Mouse (Mus musculus) gastrocnemius, postnatal 10 days (tissue): ENCODE measurements around the gene Fam213a. TPM values are rescaled to one million over a fixed set of nuclear protein-coding genes. Genes with fewer than 3 reads are reported as not detected.
"Not testable (repeated sequence)": the region's sequence is repeated elsewhere in the genome, so short reads cannot be mapped to it uniquely, and the experiment has no call there.

ENCODE experiments used
- DNase-seq: peaks from one replicate; pipeline ENCODE4 v3.0.0; 2021; ENCODE audit warnings: mixed read lengths
- long read RNA-seq, 2 experiments: library from polyadenylated mRNA; stranded (forward); transcript quantifications; one replicate each; pipeline ENCODE4 v2.0.0; 2021
- total RNA-seq, 2 experiments: library from RNA; stranded (reverse); gene quantifications; 2 replicates each; pipeline ENCODE4 v1.2.3; 2021

Gene Fam213a
- 10 to 100 TPM in 1 of 2 experiments, 1 to 10 TPM in 1; 7.2 to 11.0 TPM for total RNA-seq
- long read RNA-seq, experiment 1, transcript Fam213a-201 (6 exons, 1,537 nt), result major isoform, 5 of 12 reads
- long read RNA-seq, experiment 1, partial matches to known transcripts, result 0 of 12 reads
- long read RNA-seq, experiment 1, other reads (novel, unspliced or antisense), result 3 of 12 reads
- long read RNA-seq, experiment 2, transcript Fam213a-201 (6 exons, 1,537 nt), result major isoform, 10 of 13 reads
- long read RNA-seq, experiment 2, partial matches to known transcripts, result 0 of 13 reads
- long read RNA-seq, experiment 2, other reads (novel, unspliced or antisense), result 1 of 13 reads

GRCm38 (mm10) chr14:41013630-41014613 is at the start of gene Fam213a:
Gene Fam213a, minus strand, starts transcription at chr14:41013788.
- DNase-seq, result peak; percentile 79

DNA sequence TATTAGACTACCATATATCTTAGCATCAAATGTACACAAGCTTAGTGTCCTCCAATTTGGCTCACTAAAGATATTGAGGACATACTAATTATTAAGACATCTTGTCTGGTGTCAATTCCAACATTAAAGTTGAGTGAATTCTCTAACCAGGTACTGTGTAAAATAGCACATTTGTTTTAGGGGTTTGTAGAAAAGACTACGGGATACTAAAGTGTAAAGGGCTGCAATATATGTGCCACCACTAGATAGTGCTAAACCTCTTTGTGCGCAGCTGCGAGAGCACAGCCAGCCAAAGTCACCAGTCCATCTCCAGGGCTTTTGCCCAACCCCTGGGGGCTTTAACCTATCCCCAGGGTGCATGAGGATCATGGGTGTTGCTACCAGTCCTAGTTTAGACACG is 39.6 kb upstream of the Fam213a start:
- not testable (repeated sequence) for DNase-seq

DNA sequence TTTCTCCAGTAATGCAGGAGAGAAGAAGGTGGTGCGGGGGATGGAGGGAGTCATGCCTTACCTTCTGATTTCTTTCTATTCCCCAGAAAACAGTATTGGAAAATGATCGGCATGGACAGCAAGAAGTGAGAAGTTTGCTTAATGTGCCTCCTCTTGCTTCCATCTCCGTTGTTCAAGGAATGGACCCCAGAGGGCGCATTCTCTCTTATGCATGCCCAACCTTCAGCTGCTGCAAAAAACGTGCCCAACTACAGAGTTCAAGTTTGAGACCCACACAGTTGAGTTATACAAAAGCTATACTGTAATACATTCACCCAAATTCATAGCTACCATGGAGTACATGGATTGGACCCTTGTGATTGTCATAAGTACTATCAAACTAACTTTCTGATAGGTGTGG is 38.9 kb upstream of the Fam213a start:
- no peak for DNase-seq

DNA sequence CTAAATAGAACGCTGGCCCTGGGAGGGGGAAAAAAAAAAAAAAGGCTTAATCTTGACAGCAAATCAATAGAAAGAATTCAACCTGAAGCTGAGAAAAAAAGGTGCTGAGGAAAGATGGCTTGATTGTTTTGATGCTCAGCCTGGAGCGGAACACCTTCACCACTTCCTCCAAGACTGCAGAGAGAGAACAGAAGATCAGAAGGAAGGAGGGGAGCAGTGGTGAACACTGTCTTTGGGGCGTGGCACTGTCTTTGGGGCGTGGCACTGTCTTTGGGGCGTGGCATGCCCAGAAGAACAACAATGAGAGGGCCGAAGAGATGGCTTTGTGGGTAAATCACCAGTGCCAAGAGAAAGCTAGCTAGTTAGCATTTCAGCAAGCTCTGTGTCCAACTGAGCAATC is 36.9 kb upstream of the Fam213a start:
- DNase-seq, result no peak

- no peak for DNase-seq
Measured at GRCm38 (mm10) chr14:41047402-41047801, 33.8 kb upstream of the Fam213a start.

DNA sequence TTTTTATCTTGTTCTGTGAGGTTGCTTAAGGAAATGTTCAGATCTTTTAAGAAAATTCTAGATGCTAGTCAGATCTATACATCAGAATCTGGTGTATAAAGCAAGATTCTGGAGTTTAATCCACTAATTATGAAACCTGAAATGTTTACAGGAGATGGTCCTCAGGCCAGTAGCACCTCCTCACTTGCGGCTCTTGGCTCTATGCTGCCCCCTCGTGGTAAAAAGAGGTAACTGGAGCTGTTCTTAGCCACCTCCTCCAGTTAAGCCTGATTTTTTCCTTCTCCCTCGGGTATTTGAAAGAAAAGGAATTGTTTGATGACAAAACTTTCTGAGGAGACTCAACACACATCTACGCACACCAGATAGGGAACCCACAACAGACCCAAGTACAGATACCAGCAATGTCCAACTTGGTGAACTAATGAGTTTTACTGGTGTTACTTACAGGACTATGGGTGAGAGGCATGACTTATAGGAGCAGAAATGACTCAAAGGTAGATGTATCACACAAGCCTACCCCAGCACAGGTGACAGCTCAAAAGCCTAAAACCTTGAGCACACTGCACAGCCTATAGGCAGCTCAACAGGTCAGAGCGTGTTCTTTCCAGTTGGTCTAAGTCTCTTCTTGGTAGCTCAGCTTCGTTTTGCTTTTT is 21.7 kb upstream of the Fam213a start:
- DNase-seq, result peak; percentile 56

DNA sequence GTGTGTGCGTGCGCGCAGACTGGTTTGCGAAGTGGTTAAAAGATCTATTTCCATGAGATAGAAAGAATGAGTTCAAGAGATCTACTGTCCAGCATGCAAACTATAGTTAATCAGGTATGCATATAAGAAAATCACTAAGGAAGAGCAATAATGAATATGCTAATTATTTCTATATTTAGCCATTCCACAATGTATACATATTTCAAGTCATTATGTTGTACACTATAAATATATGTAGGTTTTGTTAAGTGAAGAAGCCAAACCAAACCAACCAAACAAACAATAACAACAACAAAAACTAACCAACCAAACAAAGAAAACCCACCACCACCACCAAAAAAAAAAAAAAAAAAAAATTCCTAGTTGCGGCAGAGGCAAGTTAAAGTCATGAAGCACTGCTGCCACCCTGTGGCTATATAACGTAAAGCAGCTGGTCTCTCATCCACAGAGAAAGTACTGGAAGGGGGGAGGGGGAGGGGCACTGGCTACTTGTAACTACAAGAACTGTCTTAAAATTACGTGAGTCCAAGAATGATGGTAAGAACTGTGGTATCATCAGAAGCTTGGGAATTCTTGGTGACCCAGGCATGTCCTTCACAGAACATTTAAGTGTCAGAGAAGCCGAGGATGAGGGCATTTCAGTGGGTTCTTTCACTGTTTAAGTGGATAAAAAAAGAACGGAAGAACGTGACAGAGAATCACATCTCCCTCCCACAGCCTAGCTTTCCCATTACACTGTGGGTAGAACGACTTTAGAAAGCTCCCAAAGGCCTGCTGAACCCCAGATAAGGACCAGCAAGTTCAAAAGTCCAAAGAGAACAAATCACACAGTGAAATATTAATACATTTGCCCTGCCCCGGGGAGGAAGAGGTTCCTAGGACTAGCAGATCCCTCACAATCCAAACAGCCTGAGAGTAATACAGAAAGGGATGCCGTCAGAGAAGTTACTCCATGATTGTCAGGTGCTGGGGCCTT is 19.8 kb upstream of the Fam213a start:
- DNase-seq, result peak; percentile 75

DNA sequence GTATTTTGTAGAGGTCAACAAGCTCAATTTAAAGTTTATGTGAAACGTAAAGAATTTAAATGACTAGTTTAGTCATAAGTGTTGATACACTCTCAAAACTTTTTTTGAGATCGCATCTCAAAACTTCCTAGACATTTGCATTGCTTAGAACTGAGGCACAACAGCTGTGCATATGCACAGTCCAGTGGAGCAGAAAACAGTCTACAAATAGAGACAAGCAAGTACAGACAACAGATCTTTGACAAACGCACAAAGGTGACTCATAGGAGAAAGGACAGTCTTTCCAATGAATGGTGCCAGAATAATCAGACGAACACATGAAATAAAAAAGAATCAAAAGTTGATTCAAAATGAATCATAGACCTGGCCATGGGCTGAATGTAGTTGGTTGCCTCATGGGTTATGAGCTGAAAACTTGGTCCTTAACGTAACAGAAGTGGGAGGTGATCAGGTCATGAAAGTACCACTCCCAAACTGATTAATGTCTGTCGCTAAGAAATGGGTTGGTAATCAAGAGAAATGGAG is 17.5 kb upstream of the Fam213a start:
- no peak for DNase-seq

GRCm38 (mm10) chr14:41029303-41029702 is 15.7 kb upstream of the Fam213a start:
- DNase-seq, result no peak

- no peak for DNase-seq
Measured at GRCm38 (mm10) chr14:41025594-41026284, 12.2 kb upstream of the Fam213a start.

GRCm38 (mm10) chr14:41025087-41025486 is 11.5 kb upstream of the Fam213a start:
- DNase-seq, result no peak

- no peak for DNase-seq
Measured at GRCm38 (mm10) chr14:41021246-41021645, 7.7 kb upstream of the Fam213a start.

DNA sequence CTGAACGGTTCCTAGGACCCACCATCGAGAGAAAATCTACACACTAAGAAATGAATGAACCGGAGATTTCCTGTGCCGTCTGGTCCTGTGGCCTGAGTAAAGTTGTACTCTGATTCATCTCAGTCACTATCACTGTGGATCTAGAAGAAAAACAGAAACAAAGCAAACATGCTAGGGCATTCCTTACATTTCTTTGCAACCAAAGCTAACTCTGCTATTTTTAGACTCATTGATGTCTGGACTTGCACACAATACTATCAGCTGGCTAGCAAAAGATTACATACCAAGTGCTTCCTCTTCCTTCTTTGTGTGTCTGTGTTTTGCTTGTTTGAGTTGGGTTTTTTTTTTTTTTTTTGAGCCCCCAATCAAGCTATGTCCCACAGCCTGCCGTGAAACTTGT is 3.9 kb upstream of the Fam213a start:
- no peak for DNase-seq

DNA sequence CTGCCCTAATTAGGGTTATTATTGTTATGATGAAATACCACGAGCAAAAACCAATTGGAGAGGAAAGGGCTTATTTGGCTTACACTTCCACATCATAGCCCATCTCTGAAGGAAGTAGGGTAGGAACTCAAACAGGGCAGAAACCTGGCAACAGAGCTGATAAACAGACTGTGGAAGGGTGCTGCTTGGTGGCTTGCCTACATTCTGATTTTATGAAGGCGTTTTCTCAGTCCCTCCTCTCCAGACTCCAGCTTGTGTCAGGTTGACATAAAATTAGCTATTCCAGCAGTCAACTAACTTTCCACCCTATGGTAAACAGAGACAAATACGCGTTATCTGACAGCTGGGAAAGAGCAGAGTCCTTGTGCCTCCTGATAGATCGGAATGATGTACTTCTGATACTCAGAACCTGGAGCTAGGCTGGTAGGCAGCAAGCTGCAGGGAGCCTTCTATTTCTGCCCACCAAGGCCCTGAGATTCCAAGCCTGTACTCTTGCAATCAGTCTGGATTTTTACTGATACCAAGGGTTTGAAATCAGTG is 1.2 kb upstream of the Fam213a start:
- no peak for DNase-seq

- no peak for DNase-seq
Measured at GRCm38 (mm10) chr14:41013143-41013542, 445 bp downstream of the Fam213a start.

DNA sequence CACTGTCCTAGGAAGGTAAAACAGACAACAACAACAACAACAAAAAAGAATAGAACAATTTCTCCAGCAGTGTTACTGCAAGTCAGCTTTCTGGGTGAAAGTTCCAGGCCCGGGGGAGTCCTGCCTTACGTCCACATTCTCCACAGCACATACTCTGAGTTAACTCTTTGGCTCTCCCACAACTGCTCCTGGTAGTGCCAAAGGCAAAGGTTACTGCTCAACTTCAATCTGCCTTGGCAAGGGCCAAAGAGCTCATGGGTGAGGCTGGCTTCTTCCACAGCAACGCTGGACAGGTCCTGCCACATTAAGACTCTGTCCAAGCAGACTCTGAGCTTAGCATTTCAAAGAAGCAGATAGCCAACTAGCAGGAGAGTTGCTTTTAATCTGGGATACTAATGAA is 1.7 kb downstream of the Fam213a start:
- no peak for DNase-seq

GRCm38 (mm10) chr14:41008138-41008537 is 5.5 kb downstream of the Fam213a start:
- DNase-seq, result no peak

- no peak for DNase-seq
Measured at GRCm38 (mm10) chr14:41007641-41008040, 5.9 kb downstream of the Fam213a start.

- DNase-seq, result no peak
Measured at GRCm38 (mm10) chr14:41006899-41007298, 6.7 kb downstream of the Fam213a start.

DNA sequence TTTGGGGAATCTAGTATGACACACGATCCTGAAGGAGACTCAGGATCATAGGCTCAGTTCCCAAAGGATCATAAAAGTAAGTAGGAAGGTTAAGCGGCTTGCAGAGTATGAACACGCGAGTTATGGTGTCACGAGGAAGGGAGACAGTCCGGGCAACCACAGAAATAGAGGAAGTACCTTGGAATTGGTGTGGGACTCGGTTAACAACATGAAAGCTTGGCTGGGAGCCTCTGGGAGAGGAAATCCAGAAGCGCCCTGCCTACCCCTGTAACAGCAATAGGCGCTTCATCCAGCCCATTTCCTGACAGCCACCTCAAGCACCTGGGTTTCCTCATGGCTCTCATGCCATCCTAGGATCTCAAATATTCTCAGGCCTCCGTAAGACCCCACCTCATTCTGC is 7.3 kb downstream of the Fam213a start:
- DNase-seq, result no peak
